Mouse (Mus musculus) spleen, embryonic (tissue): ENCODE results near the gene E330017A01Rik.
"Not testable (repeated sequence)": the region's sequence is repeated elsewhere in the genome, so short reads cannot be mapped to it uniquely, and the experiment has no call there.

Source experiments
- CTCF ChIA-PET: fragments of 350-600 bp; sonication (Branson Sonifier 250); formaldehyde crosslinking; loops from one replicate; lab custom pipeline; 2022; lab: Charles Lee

E330017A01Rik gene

DNA sequence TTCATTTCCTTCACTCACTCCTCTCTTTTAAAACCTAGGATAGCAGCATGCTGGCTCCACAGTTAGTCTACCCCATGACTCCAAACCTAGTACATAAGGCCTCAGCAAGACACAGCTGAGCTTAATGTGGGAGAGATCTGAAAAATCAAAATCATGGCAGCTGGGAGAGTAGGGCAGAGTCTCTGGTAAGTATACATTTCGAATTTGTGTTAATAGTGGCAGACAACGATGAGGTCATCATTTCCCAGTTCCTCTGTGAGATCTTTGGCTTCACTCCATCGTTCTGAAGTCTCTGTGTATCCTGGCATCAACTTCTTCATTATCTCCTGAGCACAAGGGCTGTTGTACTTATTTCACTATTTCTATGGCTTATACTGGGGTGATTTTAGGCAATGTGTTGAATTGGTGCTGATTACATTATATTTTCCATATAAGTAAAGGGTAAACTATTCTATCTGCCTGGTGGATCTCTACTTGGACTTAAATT lies at the start of gene E330017A01Rik:
E330017A01Rik (minus strand) TSS at position 51 of the 487 bp plus-strand sequence.
- CTCF ChIA-PET: no interaction called here

DNA sequence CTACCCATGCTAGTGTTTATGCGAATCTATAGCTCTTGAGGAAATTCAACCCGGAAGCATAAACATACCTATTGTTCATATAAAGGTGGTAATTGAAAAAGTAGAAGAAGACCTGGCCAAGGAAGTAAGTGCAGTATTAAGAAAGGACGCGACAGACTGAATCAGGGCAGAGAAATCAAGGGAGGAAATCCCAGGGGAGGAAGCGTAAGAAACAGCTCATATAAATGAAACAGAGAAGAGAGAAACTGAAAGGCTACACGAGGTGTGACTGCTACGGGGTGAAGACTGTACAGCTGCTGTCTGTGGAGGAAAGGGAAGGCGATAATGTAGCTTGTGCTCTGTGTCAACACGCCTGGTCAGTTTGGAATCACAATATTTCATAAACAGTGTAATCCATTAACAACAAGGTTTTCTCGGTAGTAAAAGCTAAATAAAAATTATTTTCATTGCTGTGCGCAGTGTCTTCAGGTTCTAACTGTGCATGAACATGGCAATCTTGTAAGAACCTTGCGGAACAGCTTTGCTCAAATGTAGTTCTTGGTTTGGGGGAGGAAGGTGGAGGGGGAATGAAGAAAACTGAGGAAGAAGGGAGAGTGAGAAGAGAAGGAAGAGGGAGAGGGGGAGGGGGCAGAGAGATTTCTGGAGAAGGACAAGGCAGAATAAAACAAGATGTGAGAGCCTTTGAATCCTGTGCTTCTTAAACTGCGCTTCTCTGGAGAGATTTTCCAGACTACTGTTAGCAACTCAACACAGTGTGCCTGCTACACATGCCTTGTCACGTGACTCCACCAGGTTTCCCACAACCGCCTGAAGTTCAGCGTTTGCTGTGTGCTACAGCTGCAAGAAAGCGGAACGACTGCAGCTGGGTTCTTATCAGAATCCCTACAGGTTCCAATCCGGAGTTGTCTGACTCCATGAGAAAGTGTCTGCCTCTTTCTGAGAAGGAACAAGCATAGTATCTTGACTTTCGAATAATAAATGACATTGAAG lies 47.3 kb upstream of the E330017A01Rik start:
- CTCF ChIA-PET: interaction anchor here (0.6 kb wide), 1 partner anchor 207 kb away, joined by 10 read pairs; no protein-coding TSS in a partner anchor

DNA sequence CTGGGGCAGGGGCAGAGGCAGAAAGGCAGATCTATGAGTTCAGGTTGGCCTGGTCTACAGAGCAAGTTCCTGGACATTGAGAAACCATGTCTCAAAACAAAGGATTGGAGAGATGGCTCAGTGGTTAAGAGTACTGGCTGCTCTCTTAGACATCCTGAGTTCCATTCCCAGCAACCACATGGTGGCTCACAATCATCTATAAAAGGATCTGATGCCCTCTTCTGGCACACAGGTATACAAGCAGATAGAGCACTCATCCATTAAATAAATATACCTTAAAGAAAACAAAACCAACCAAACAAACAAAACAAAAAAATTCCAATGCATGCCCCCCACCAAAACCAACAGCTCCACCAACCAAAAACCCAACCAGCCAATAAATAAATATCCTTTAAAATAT lies 46.0 kb upstream of the E330017A01Rik start:
- CTCF ChIA-PET: interaction anchor here (0.7 to 0.8 kb wide), 2 partner anchors 29 to 30 kb away, joined by 4 to 9 read pairs; no protein-coding TSS in a partner anchor

DNA sequence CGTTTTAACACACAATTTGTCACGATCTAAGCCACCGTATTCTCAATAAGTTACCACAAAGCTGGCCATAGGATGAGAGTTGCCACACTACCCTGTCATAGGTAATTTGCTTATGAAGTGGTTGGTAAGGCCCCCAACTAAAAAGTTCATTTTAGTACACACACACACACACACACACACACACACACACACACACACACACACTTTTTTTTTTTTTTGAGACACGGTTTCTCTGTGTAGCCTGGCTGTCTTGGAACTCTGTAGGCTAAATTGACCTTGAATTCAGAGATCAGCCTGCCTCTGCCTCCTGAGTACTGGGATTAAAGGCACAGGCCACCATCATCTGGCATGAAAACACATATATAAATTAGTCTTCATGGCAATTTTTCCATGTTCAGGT lies 45.4 kb upstream of the E330017A01Rik start:
- CTCF ChIA-PET: interaction anchor here (0.7 to 0.9 kb wide), 3 partner anchors 10 to 30 kb away, joined by 4 to 17 read pairs (median 6); no protein-coding TSS in a partner anchor

DNA sequence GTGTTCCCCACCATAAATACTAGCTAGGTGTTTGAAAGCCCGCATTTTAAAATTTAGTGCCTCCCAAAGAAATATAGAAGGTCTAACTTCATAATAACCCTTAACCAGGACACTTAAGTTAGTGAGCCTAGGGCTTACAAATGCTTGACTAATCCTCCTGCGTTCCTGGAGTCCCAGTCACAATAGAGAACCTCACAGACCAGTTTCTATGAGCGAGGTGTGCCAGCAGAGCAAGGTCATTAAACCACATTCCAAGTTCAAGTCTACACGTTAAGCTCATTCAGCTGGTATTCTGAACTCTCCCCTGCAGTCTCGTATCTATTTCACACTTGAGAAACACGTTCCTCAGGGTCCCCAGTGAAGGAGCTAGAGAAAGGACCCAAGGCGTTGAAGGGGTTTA lies 44.3 kb upstream of the E330017A01Rik start:
- CTCF ChIA-PET: interaction anchor here (0.6 kb wide), 1 partner anchor 42 kb away, joined by 14 read pairs; no protein-coding TSS in a partner anchor

DNA sequence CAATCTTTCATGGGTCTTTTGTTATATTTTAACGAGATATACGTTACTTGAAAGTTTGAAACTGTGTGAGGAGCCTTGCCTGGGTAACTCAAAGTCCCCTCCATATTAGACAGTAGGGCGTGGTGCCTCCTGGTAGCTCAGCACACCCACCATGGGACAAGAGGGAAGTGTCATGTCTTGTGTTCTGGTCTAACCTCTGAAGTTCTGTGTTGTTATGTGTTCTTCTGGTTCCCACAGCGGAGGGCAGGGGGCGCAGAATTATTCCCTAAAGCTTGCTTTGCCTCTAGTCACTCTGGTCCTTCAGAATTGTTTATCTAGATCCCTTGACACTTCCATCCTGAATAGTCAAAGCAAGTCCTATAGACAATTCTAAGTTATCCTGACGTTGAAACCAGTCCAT lies 43.5 kb upstream of the E330017A01Rik start:
- CTCF ChIA-PET: interaction anchor here (0.6 kb wide), 1 partner anchor 41 kb away, joined by 14 read pairs; no protein-coding TSS in a partner anchor

DNA sequence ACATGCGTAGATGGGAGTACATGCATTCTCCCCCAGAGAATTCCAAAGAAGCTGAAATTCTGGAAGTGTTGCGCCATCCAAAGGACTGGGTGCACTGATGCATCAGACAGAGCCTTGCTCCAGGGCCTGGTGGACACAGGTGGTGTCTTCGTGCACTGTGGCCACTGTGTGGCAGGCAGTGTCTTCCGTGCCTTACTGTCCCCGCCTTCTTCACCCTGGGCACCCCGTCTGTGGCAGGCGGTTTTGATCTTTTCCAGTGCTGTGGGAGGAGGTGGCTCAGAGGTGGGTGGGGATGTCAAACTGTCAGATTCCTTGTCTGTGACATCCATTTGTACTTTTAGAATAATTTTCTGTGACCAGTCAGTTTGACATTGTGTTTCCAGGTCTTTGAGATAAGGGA lies 40.1 kb upstream of the E330017A01Rik start:
- CTCF ChIA-PET: no interaction called here

DNA sequence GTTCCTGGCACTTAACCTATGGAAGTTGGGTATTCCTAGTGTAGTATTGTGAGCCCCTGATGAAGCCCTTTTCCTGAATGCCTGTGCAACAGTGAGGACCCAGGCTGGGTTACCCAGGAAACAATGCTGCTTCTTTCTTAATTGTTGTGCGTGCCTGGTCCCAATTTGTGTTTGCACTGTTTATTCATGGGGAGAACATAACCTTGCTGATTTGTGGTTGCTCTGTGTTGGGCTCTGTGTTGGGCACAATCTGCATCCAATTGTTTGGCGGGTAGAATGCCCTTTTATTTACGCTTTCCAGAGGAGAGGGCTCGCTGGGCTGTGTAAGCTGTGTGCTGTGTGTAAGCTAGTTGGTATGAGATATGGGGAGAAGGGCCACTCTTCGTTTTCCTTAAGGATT lies 39.0 kb upstream of the E330017A01Rik start:
- CTCF ChIA-PET: no interaction called here

DNA sequence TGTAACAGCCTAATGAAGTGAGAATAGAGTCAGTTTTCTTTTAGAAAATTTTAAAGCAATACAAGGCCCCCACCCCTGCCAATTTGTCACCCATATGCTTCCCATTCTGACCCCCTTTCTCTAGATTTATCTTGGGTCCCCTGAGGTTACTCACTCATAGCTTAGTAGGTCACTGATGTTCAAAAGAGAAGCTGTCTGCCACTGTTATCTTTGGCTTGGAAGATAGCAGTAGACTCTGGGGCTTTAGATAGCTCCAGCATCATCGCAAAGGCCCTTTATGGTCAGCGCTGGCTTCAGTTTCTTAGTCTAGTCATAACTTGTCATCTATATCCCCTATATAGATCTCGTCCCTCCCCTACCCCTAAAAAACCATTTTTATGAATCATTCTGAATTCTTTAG lies 38.1 kb upstream of the E330017A01Rik start:
- CTCF ChIA-PET: no interaction called here

DNA sequence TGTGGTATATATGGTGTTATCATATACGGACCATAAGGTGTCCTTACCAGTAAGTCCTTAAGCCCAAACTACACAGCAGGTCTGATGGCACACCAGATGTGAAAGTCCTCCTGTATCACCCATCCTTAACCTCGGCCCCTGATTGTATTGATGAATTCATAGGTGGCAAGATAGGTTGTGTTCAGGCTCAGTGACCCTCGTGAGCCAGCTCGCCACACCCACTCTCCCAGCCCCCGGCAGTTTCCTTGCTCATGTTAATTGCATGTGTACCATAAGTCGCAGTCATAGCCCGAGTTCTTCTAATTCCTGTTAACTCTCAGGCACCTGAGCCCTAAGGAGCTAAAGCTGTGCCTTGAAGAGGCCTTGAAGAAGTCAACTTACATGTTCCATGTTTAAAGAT lies 37.6 kb upstream of the E330017A01Rik start:
- CTCF ChIA-PET: no interaction called here

DNA sequence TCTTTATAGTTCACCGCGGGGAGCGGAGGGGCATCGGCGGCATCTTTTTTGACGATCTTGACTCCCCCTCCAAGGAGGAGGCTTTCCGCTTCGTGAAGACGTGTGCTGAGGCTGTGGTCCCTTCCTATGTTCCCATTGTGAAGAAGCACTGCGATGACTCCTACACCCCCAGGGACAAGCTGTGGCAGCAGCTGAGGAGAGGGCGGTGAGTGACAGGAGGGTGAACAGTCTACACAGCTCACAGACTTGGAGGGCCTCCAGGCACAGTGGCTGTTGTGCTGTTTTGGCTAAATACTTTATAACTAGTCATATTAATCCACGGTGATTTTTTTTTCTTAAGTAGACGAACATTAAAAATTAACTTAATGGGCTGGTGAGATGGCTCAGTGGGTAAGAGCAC lies 36.7 kb upstream of the E330017A01Rik start:
- CTCF ChIA-PET: no interaction called here

DNA sequence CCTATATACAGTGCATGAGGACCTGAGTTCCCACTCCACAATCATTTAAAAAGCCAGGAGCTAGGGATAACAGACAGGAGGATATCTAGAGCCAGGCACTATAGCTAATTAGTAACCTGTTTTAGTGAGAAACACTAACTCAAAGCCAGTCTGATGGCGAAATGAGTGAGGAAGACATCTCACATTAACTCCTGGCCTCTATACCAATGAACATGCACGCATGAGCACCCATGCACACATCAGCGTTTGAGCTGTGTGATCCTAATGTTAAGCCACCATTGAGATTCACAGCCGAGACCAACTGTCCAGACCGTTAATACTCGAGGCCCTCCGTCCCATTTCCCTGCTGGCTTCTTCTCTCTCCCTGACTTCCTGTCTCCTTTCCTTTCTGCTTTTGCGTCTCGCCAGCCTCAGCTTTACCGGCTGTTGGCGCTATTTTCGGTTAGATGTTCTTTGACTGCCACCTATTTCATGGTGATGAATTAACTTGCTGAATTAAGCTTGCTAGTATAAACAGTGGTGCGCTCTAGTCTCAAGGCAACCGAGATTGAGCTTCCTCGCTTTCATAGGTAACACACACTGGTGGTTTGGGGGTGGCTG lies 35.4 kb upstream of the E330017A01Rik start:
- CTCF ChIA-PET: interaction anchor here (0.5 kb wide), 1 partner anchor 10 kb away, joined by 6 read pairs; no protein-coding TSS in a partner anchor

DNA sequence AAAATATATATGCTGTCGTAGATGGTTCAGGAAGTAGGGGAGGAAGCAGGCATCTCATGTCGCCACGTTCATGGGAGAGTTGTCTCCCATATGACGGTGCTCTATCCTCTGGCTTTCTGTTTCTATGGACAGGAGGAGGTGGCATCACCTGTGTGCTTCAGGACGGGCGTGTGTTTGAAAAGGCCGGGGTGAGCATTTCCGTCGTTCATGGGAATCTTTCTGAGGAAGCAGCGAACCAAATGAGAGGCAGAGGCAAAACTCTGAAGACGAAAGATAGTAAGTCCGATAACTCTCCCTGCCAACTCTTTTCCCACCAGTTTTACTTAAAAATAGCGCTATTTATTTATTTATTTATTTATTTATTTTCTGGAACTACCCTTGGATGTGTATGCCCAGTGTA lies 33.9 kb upstream of the E330017A01Rik start:
- CTCF ChIA-PET: no interaction called here

DNA sequence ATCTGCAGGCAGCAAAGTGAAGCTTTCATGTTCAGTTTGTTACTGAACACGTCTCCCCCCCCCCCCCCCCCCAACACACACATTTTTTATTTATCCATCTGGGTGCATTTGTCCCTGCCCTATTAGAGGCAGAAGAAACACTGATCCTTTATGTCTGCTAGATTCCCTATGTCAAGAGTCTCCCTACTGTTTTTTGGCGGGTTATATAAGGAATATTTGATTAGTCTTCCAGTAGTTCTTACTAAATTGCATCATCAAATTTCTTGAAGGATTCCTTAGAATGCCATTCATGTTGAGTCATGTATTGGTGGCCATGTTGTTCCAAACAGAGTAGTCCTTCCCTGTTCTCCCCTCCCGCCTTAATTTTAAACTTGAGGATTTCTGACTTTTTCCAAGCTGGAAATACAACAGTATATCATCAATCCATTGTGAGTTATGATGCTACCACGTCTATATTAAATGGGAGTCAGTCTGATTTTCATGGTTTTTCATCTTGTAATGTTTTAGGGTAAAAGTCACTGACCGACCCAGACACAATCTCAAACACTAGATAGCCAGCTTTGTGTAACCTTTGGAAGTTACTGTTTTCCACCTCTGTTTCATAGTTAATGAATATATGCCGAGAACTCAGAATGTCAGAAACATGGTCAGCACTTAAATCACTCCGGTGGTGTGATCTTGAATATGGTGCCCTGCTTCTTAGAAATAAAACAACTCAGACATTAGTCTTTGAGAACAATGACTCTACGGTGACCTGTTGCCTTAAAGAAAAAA lies 32.9 kb upstream of the E330017A01Rik start:
- CTCF ChIA-PET: interaction anchor here (0.5 to 1.1 kb wide), 4 partner anchors 12 to 1004 kb away, joined by 3 to 17 read pairs (median 6); partner anchors contain the start of gene St3gal6

DNA sequence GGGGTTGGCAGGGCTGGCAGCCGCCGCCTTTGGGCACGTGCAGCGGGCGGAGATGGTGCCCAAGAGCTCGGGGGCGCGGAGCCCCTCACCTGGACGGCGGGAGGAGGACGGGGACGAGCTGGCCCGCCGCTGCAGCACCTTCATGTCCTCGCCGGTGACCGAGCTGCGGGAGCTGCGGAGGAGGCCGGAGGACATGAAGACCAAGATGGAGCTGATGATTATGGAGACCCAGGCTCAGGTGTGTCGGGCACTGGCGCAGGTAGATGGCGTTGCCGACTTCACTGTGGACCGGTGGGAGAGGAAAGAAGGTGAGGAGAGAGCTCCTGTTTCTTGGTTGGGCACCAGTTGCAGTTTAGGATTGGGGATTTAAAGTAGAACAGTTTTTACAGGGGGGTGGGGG lies 32.1 kb upstream of the E330017A01Rik start:
- CTCF ChIA-PET: interaction anchor here (0.7 to 1.1 kb wide), 2 partner anchors 75 to 147 kb away, joined by 3 to 6 read pairs; partner anchors contain the start of gene St3gal6

DNA sequence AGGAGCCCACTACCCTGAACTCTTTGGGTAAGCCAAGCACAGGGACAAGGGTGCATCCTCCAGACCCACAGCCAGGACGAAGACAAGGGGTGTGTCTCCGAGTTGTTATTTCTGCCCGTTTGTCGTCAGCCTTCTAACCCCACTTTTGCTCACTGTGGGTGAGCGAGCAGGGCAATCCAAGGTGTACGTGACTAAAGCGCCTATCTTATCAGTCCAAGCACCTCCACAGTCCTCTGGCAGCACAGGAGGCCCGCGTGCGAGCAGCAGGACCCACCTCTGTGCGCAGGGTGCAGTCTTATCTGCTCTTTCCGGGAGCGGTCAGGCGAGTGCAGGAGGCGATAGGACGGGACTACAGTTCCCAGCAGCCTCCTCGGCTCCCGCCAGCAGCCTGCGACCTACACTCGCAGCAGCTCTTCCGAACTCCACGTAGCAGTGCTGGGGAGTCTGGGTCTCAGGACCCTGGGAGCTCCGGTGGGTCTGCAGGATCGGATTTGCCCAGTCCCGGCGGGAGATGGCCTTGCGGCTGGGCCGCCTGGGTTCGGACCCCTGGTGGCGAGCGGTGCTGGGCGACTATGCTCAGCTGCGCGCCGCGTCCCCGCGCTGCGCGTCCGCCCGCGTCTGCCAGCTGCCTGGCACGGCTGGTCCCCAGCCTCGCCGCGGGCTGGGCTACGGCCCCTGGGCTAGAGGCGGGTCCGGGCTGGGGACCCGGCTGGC lies 31.5 kb upstream of the E330017A01Rik start, which contains the start of gene Cpox:
Cpox (plus strand) TSS at position 376 of the 714 bp plus-strand sequence.
- CTCF ChIA-PET: interaction anchor here (1.1 kb wide), 1 partner anchor 146 kb away, joined by 3 read pairs; the partner anchor contains the start of gene St3gal6

DNA sequence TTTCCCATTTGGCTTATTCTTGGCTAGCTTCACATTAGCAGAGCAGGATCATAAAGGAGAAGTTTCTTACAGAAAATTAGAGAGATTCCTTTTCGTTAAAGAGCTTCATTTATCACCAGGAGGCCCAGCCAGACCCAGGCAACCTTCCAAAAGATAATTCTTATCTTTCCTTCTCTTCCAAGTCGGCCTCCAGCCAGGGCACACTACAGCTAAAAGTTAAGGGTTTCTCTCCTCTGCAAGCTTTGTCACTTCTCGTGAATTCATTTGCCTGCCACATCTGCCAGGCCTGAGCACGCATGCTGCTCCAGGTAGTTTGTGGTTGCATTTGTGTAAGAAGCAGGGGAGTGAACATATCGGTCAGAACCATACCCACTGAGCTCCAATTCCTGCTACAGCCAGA lies 30.7 kb upstream of the E330017A01Rik start:
- CTCF ChIA-PET: no interaction called here

DNA sequence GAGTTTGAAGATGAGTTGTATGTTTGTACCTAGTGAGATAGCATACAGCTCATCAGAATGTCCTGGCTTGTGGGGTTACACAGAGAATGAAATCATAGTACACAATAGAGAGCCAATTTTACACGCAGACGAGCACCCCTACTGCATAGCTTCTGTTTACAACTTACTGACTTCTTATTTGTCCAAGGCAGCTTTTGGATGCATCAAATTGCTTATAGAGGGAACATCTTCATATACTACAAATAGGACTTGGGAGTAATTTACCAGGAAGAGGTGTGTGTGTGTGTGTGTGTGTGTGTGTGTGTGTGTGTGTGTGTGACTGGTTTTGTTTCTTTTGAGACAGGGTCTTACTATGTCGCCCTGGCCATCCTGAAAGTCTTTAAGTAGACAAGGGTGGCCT lies 30.0 kb upstream of the E330017A01Rik start:
- CTCF ChIA-PET: no interaction called here

DNA sequence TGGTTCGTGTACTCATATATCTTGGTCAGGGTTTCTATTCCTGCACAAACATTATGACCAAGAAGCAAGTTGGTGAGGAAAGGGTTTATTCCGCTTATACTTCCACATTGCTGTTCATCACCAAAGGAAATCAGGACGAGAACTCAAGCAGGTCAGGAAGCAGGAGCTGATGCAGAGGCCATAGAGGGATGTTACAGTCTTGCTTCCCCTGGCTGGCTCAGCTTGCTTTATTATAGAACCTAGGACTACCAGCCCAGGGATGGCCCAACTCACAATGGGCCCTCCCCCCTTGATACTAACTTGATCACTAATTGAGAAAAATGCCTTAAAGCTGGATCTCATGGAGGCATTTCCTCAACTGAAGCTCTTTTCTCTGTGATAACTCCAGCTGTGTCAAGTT lies 28.1 kb upstream of the E330017A01Rik start:
- CTCF ChIA-PET: not testable (repeated sequence)

DNA sequence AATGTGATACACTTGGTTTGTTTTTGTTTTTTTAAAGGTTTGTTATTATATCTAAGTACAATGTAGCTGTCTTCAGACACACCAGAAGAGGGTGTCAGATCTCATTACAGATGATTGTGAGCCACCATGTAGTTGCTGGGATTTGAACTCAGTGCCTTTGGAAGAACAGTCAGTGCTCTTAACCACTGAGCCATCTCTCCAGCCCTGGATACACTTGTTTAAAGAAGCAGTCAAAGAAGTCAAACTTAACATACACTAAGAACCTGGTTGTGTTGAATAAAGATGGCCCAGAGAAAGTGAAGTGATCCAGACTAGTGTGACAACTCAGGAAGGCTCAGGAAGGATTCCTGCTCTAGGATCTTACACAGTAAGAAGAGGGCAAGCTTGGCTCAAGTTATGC lies 26.6 kb upstream of the E330017A01Rik start:
- CTCF ChIA-PET: not testable (repeated sequence)
